Mouse (Mus musculus) kidney, postnatal 0 days (tissue): Measurements from ENCODE around the gene Prr3. TPM values are rescaled to one million over a fixed set of nuclear protein-coding genes. Genes with fewer than 3 reads are reported as not detected.
A peak's percentile ranks its signal among the peaks of the same experiment; 100 is the strongest.

ENCODE experiments used
- ATAC-seq: fragments of 200-750 bp; cut with Nextera tagmentation; replicated peaks from 2 replicates; pipeline ENCODE4 v1.8.0; 2017; ENCODE audit warnings: low read depth, moderate number of reproducible peaks, moderate TSS enrichment, moderate library complexity; ENCODE audit not compliant: low FRiP score
- DNase-seq: peaks from one replicate; pipeline ENCODE4 v3.0.0-alpha.2; 2016; ENCODE audit warnings: low spot score
- H3K27ac ChIP-seq: fragments of 300-500 bp; sonication (generic); 2 replicates; pipeline ENCODE4 v1.5.1; 2014; ENCODE audit warnings: mild to moderate bottlenecking
- H3K27me3 ChIP-seq: fragments of 300-500 bp; sonication (generic); 2 replicates; pipeline ENCODE4 v1.6.1; 2014; ENCODE audit warnings: low read length, mixed read lengths; ENCODE audit not compliant: insufficient read depth
- H3K36me3 ChIP-seq: fragments of 300-500 bp; sonication (generic); 2 replicates; pipeline ENCODE4 v1.6.1; 2014; ENCODE audit warnings: low read length, mixed read lengths; ENCODE audit not compliant: insufficient read depth
- H3K4me1 ChIP-seq: fragments of 300-500 bp; sonication (generic); replicated peaks from 2 replicates; pipeline ENCODE4 v1.6.1; 2014; ENCODE audit warnings: antibody characterized with exemption, low read length, mixed read lengths; ENCODE audit not compliant: insufficient read depth
- H3K4me2 ChIP-seq: fragments of 300-500 bp; sonication (generic); 2 replicates; pipeline ENCODE4 v1.6.1; 2014; ENCODE audit warnings: mild to moderate bottlenecking, low read length, moderate library complexity, mixed read lengths
- H3K4me3 ChIP-seq: fragments of 300-500 bp; sonication (generic); replicated peaks from 2 replicates; pipeline ENCODE4 v1.5.1; 2014; ENCODE audit warnings: low read depth, low read length
- H3K9ac ChIP-seq: fragments of 300-500 bp; sonication (generic); 2 replicates; pipeline ENCODE4 v1.6.1; 2014; ENCODE audit warnings: low read depth, low read length
- H3K9me3 ChIP-seq: fragments of 300-500 bp; sonication (generic); replicated peaks from 2 replicates; pipeline ENCODE4 v1.6.1; 2016; ENCODE audit warnings: low read length, inconsistent platforms, mixed read lengths
- CTCF ChIP-seq: IDR thresholded peaks from 2 replicates; pipeline ENCODE4 v1.5.1; 2016; ENCODE audit warnings: antibody characterized with exemption, low read depth, mild to moderate bottlenecking, moderate library complexity
- WGBS: fragments of 180-500 bp; shearing (Covaris S2); extraction: QIAGEN DNeasy Blood & Tissue Kit; methylation state at CpG from one replicate; pipeline ENCODE4 v1.1.7; 2014; 5-methylcytosine and 5-hydroxymethylcytosine counted together
- polyA plus RNA-seq: library from polyadenylated mRNA; unstranded; fragments of >200 nt; fragmentation: Nextera tagmentation; extraction: Ambion mirVana; gene quantifications from 2 replicates; pipeline ENCODE4 v1.2.1, GENCODE M21; 2015

Prr3 gene
- polyA plus RNA-seq: 27.9 and 29.3 TPM in 2 replicates

GRCm38 (mm10) chr17:35979401-35980362 lies at the start of gene Prr3, which contains the start of gene Gnl1:
TSS of gene Prr3 (minus strand) at chr17:35980236.
TSS of gene Gnl1 (plus strand) at chr17:35979851.
- H3K36me3 ChIP-seq: peaks cover 20% of the 10 kb centered on the region
- peak within 1 kb of the TSS; percentile 97 for H3K27ac ChIP-seq
- peak within 1 kb of the TSS; percentile 84 for H3K4me2 ChIP-seq
- ATAC-seq: peak; percentile 89
- H3K9me3 ChIP-seq: no peaks in the 10 kb centered on the region
- peak; percentile 97 for DNase-seq
- H3K9ac ChIP-seq: peak within 1 kb of the TSS; percentile 71
- H3K27me3 ChIP-seq: no peaks in the 10 kb centered on the region
- no peak; the same call in 1 of the 2 replicates for TF ChIP-seq CTCF
- peaks cover 12% of the 10 kb centered on the region; the same call in 1 of the 2 replicates for H3K4me1 ChIP-seq
- WGBS: under 1% methylated on average over 99 of the region's 109 CpGs
- peak within 1 kb of the TSS; percentile 95 for H3K4me3 ChIP-seq

DNA sequence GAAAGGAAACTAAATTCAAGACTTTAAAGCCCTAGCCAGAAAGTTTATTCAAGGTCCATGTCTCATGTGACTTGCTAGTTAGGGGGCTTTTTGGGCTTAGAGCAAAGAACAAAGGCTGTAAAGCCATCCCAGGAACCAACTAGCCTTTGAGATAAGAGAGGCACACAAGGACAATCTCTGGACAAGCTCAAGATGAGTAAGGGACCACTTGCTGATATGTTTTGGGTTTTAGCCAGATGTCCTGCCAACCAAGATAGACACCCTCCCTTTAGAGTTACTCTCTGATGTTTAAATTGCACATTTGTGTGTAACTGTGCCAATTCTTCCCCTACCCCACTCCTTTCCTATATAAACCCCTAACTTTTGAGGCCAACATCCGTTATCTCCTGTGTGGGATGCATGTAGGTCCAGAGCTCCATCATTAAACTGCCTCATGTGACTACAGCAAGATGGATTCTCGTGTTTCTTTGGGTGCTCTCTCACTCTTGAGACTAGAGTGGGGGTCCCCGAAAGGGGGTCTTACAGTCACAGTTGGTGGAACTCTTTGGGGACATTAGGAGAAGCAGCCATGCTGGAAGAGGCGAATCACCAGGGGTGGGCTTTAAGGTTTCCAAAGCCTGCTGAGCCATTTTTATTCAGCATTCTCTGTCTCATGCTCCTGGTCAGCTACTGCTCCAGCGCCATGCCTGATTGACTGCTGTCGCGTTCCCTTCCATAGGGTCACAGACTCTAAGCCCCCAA lies 49.0 kb upstream of the Prr3 start:
- Histone ChIP-seq H3K4me2 (no peak overlapping the region), H3K9me3 (no peaks in the 10 kb centered on the region), H3K27me3 (no peaks in the 10 kb centered on the region), H3K4me3 (no peak overlapping the region), H3K9ac (no peak overlapping the region), H3K4me1 (no peaks in the 10 kb centered on the region; the same call in 1 of the 2 replicates), H3K27ac (no peak overlapping the region), H3K36me3 (no peaks in the 10 kb centered on the region)
- DNase-seq (no peak), ATAC-seq (no peak)
- 75% methylated on average over 7 of the region's 7 CpGs for WGBS
- TF ChIP-seq CTCF: no peak

GRCm38 (mm10) chr17:36027663-36028062 lies 47.6 kb upstream of the Prr3 start:
- H3K4me2 ChIP-seq: no peak overlapping the region
- 86% methylated on average over 4 of the region's 4 CpGs for WGBS
- H3K9me3 ChIP-seq: no peaks in the 10 kb centered on the region
- H3K4me3 ChIP-seq: no peak overlapping the region
- H3K27ac ChIP-seq: no peak overlapping the region
- ATAC-seq (no peak), DNase-seq (no peak)
- no peaks in the 10 kb centered on the region; the same call in 1 of the 2 replicates for H3K4me1 ChIP-seq
- no peaks in the 10 kb centered on the region for H3K36me3 ChIP-seq
- no peaks in the 10 kb centered on the region for H3K27me3 ChIP-seq
- TF ChIP-seq CTCF: no peak
- no peak overlapping the region for H3K9ac ChIP-seq

DNA sequence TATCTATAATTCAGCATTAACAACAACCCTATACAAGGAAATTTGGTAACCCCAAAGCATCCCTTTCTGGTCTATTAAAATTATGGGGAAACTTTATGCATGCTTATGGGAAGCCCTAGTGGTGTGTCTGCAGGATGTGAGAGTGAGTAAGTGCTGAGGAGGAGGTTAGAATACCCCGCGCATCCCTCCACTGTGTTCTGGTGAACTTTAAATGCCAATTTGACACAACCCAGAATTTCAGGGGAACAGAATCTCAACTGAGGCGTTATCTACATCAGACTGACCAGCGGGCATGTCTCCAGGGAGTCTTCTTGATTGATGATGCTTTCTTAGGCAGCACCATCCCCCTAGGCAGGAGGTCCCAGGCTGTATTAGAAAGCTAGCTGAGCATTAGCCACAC lies 45.9 kb upstream of the Prr3 start:
- no peak overlapping the region for H3K4me2 ChIP-seq
- H3K27me3 ChIP-seq: no peaks in the 10 kb centered on the region
- H3K36me3 ChIP-seq: no peaks in the 10 kb centered on the region
- H3K27ac ChIP-seq: no peak overlapping the region
- no peaks in the 10 kb centered on the region for H3K9me3 ChIP-seq
- DNase-seq (no peak), ATAC-seq (no peak)
- no peak for TF ChIP-seq CTCF
- no peaks in the 10 kb centered on the region; the same call in 1 of the 2 replicates for H3K4me1 ChIP-seq
- WGBS: 60% methylated on average over 4 of the region's 4 CpGs
- no peak overlapping the region for H3K4me3 ChIP-seq
- no peak overlapping the region for H3K9ac ChIP-seq

- Histone ChIP-seq H3K36me3 (no peaks in the 10 kb centered on the region), H3K27me3 (no peaks in the 10 kb centered on the region), H3K9me3 (no peaks in the 10 kb centered on the region), H3K4me1 (no peaks in the 10 kb centered on the region; the same call in 1 of the 2 replicates), H3K27ac (no peak overlapping the region), H3K4me2 (no peak overlapping the region), H3K4me3 (no peak overlapping the region), H3K9ac (no peak overlapping the region)
- TF ChIP-seq CTCF: no peak
- 86% methylated on average over 5 of the region's 5 CpGs for WGBS
- no peak for ATAC-seq
- DNase-seq: no peak
These were observed 45.2 kb upstream of the Prr3 start for GRCm38 (mm10) chr17:36025197-36025596.
